ENCODE assay signal across 21 mouse cellular contexts in the genomic region with DNA sequence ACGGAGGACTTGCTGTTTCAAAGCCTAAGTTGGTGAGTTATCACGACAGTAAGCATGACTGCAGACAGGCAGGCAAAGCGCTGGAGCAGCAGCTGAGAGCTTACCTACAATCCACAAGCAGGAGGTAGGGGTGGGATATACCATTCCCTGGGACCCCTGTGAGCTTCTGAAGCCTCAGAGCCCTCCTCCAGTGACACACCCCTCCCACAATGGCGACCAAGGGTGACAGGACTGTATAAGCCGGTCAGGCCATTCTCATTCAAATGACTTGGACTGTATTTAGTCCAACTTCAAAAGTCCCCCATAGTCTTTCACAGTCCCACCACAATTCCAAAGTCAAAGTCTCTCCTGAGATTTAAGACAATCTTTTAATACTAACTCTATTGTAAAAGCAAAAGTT.
"Had no signal": no experiment of that assay in that cellular context is flagged by ENCODE, and none has a peak within 500 bp of the region (broad histone marks: within the 10 kb centered on the region; RNA-seq: fewer than 3 reads in every experiment).

No protein-coding gene starts in this region.

- H3K27ac ChIP-seq: gastrocnemius, adult 2 months; heart, adult 2 months; heart, embryonic 13.5 days; heart, embryonic 15.5 days; hindbrain, embryonic 10.5 days; hindbrain, embryonic 12.5 days; hindbrain, embryonic 14.5 days; intestine, embryonic 15.5 days; left cerebral cortex, adult 2 months; limb, embryonic 10.5 days; limb, embryonic 12.5 days; liver, embryonic 13.5 days; liver, embryonic 15.5 days had no signal

- H3K4me3 ChIP-seq: gastrocnemius, adult 2 months; heart, adult 2 months; heart, embryonic 13.5 days; heart, embryonic 15.5 days; hindbrain, embryonic 10.5 days; hindbrain, embryonic 12.5 days; intestine, embryonic 15.5 days; left cerebral cortex, adult 2 months; limb, embryonic 10.5 days; limb, embryonic 12.5 days; liver, embryonic 13.5 days; liver, embryonic 15.5 days had no signal

- H3K36me3 ChIP-seq: heart, embryonic 13.5 days; heart, embryonic 15.5 days; hindbrain, embryonic 10.5 days; hindbrain, embryonic 12.5 days; intestine, embryonic 15.5 days; limb, embryonic 10.5 days; limb, embryonic 12.5 days; liver, embryonic 13.5 days; liver, embryonic 15.5 days had no signal

- H3K9me3 ChIP-seq: heart, embryonic 13.5 days; heart, embryonic 15.5 days; hindbrain, embryonic 10.5 days; hindbrain, embryonic 12.5 days; intestine, embryonic 15.5 days; limb, embryonic 10.5 days; limb, embryonic 12.5 days; liver, embryonic 13.5 days; liver, embryonic 15.5 days had no signal

- DNase-seq: gastrocnemius, adult 2 months; gastrocnemius, postnatal 10 days; gastrocnemius, postnatal 25 days; heart, adult 2 months; heart, postnatal 4 days; kidney, adult 18-20 months; kidney, adult 8-10 months; kidney, postnatal 10 days; kidney, postnatal 25 days; liver; liver, embryonic 13.5 days had no signal

- H3K9ac ChIP-seq: heart, embryonic 13.5 days; heart, embryonic 15.5 days; hindbrain, embryonic 12.5 days; hindbrain, embryonic 14.5 days; intestine, embryonic 15.5 days; limb, embryonic 12.5 days; liver, embryonic 13.5 days; liver, embryonic 15.5 days had no signal

- H3K27me3 ChIP-seq: heart, embryonic 15.5 days; intestine, embryonic 15.5 days; limb, embryonic 12.5 days; liver, embryonic 13.5 days; liver, embryonic 15.5 days had no signal

- H3K4me1 ChIP-seq: heart, embryonic 13.5 days; heart, embryonic 15.5 days; hindbrain, embryonic 10.5 days; hindbrain, embryonic 12.5 days; intestine, embryonic 15.5 days; limb, embryonic 10.5 days; limb, embryonic 12.5 days; liver, embryonic 13.5 days; liver, embryonic 15.5 days had no signal
